10 mouse cellular contexts compared by ENCODE assay signal in the genomic region with DNA sequence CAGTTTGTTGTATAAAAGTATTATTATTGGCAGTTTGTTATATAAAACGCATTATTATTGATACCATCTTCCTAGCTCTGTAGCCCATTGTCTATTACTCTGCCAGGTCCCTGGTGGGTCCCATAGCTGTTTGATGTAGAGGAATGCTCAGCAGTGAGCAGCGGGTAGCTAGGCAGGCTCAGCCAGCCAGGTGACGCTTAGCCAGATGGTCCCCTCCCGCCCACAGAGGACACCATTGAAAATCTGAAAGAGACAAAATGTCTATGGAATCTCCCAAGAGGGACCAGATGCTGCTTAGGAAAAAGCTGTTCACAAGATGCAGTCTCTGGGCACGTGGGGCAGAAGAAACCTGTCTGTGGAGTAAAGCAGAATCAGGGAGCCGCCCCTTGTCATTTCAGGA.
DNase-seq lines count a peak whose midpoint lies in the region; ATAC-seq and TF ChIP-seq lines count a peak whose summit lies in the region.
"Had no signal": no experiment of that assay in that cellular context is flagged by ENCODE, and none has a peak within 500 bp of the region (broad histone marks: within the 10 kb centered on the region; RNA-seq: fewer than 3 reads in every experiment).

No protein-coding gene starts in this region.

- WGBS in hindbrain, embryonic 12.5 days: 49% methylated on average over 6 of the region's 6 CpGs
- 61% methylated on average over 6 of the region's 6 CpGs for WGBS in liver, embryonic 12.5 days (ENCODE audit: insufficient replicate concordance)

- TF ChIP-seq CTCF in brain, embryonic 14.5 days (IDR thresholded peaks at IDR 0.05; ENCODE audit: borderline replicate concordance, extremely low read depth, insufficient read depth, insufficient read length): no peak

- no peak overlapping the region for H3K4me3 ChIP-seq in hindbrain, embryonic 12.5 days
- H3K4me3 ChIP-seq in liver, embryonic 12.5 days: no peak overlapping the region
- H3K4me3 ChIP-seq: limb, embryonic 15.5 days had no signal

- DNase-seq in brain, embryonic 14.5 days (ENCODE audit: low read depth): peak; percentile 69
- DNase-seq in cerebellum, adult 8-10 months: peak; percentile 44
- peak; percentile 30 for DNase-seq in mesoderm, embryonic 11.5 days (ENCODE audit: low read depth, low spot score)
- no peak for DNase-seq in kidney, postnatal 25 days
- no peak for DNase-seq in B cell, adult 2 months
- no peak for DNase-seq in gastrocnemius, postnatal 36 days
- DNase-seq: adrenal gland, adult 2 months had no signal

- TF ChIP-seq POLR2A in brain, embryonic 14.5 days (IDR thresholded peaks at IDR 0.05; ENCODE audit: borderline replicate concordance, extremely low read depth, insufficient read depth, insufficient read length, poor library complexity, severe bottlenecking): no peak

- H3K4me1 ChIP-seq in hindbrain, embryonic 12.5 days: peaks cover 14% of the 10 kb centered on the region
- H3K4me1 ChIP-seq in liver, embryonic 12.5 days: no peaks in the 10 kb centered on the region

- H3K27me3 ChIP-seq in hindbrain, embryonic 12.5 days: no peaks in the 10 kb centered on the region
- no peaks in the 10 kb centered on the region for H3K27me3 ChIP-seq in liver, embryonic 12.5 days (replicated peaks)
- H3K27me3 ChIP-seq: limb, embryonic 15.5 days had no signal

- ATAC-seq in hindbrain, embryonic 12.5 days (ENCODE audit: low FRiP score): peak; percentile 63
- ATAC-seq in liver, embryonic 12.5 days: no peak

- no peak overlapping the region for H3K27ac ChIP-seq in hindbrain, embryonic 12.5 days
- no peak overlapping the region for H3K27ac ChIP-seq in liver, embryonic 12.5 days
- H3K27ac ChIP-seq: limb, embryonic 15.5 days had no signal

- H3K4me2 ChIP-seq in hindbrain, embryonic 12.5 days (replicated peaks): no peak overlapping the region
- no peak overlapping the region for H3K4me2 ChIP-seq in liver, embryonic 12.5 days
- H3K4me2 ChIP-seq: limb, embryonic 15.5 days had no signal

- no peaks in the 10 kb centered on the region for H3K36me3 ChIP-seq in hindbrain, embryonic 12.5 days
- H3K36me3 ChIP-seq in liver, embryonic 12.5 days: no peaks in the 10 kb centered on the region
- H3K36me3 ChIP-seq: limb, embryonic 15.5 days had no signal

- no peak overlapping the region for H3K9ac ChIP-seq in hindbrain, embryonic 12.5 days
- H3K9ac ChIP-seq in liver, embryonic 12.5 days: no peak overlapping the region
- H3K9ac ChIP-seq: limb, embryonic 15.5 days had no signal

- intact Hi-C loops in gastrocnemius, postnatal 36 days (cut with DNase I): loop anchor here (5.0 to 10.0 kb wide), 2 partner anchors 613 to 735 kb away; partner anchors contain the start of gene Jag1

- H3K9me3 ChIP-seq in hindbrain, embryonic 12.5 days (replicated peaks): no peaks in the 10 kb centered on the region
- no peaks in the 10 kb centered on the region for H3K9me3 ChIP-seq in liver, embryonic 12.5 days (replicated peaks)
- H3K9me3 ChIP-seq: limb, embryonic 15.5 days had no signal

Comparison
In these comparisons a context has a peak if more than half of its experiments do, and no peak if none do; other contexts are left out.
1. DNase-seq: peak in brain, embryonic 14.5 days (single experiment), cerebellum, adult 8-10 months (single experiment) and mesoderm, embryonic 11.5 days (single experiment); none in kidney, postnatal 25 days (0 of 2), B cell, adult 2 months (0 of 2) and gastrocnemius, postnatal 36 days (0 of 2).